Mouse (Mus musculus) erythroblast, embryonic 14.5 days (primary cell): ENCODE measurements around the gene Prl7b1.

Experiments
- GATA1 ChIP-seq: IDR thresholded peaks from 2 replicates; pipeline ENCODE4 v1.6.1; 2012; ENCODE audit warnings: low read length, inconsistent platforms, mixed read lengths
- TAL1 ChIP-seq: IDR thresholded peaks from 3 replicates; pipeline ENCODE4 v1.6.1; 2012; ENCODE audit warnings: low read length, inconsistent platforms, mixed read lengths

GRCm38 (mm10) chr13:27553336-27553735, 57.0 kb downstream of the Prl7b1 start:
- TF ChIP-seq TAL1 = no peak
- no peak for TF ChIP-seq GATA1
